Mouse (Mus musculus) CD4-positive, CD25-positive, alpha-beta regulatory T cell, adult 9 weeks (primary cell): ENCODE results near the gene Apold1. TPM values are rescaled to one million over a fixed set of nuclear protein-coding genes. Genes with fewer than 3 reads are reported as not detected.

Experiments used
- polyA plus RNA-seq: library from polyadenylated mRNA; unstranded; fragments of 100-300 nt; shearing (Covaris generic); gene quantifications from one replicate; pipeline ENCODE4 v1.2.1, GENCODE M21; 2017

The Apold1 gene
- 0.15 TPM for polyA plus RNA-seq

GRCm38 (mm10) chr6:134981231-134982062, at the start of gene Apold1:
TSS of gene Apold1 (plus strand) at chr6:134981718.

DNA sequence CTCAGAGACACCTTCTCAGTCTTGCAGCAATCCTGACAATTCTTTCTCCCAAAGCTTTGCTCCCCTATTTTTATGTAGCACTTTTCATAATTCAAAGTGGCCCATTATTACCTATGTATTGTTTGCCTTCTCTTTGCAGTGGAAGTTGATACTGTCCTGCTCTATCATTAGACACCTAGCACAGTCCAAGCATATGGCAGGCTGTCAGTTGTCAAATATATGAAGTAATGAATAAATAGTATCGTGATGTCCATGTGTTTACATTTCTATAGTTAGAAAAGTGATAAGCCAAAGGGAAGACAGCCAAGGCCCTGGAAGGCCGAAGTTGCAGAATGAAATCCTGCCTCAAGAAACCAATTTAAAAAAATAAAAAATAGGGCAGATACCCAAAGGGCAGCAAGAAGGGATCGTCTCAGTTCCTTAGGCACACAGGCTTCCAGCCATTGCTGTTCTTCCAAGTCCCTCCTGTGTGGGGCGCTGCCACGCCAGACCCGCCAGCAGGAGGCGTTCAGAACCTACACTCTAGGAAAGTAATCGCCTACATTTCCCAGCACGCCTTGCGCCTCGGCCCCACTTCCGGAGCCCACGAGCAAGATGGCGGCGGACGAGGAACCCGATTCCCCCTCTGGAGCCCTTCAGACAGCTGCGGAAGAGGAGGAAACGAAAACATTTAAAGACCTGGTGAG, 29.7 kb downstream of the Apold1 start, which contains the start of gene Ddx47:
Gene Ddx47, plus strand, starts transcription at position 565 of the 686 bp plus-strand sequence.

Other genes with a start within 250 kb of the Apold1 start
- gene Dusp16, start 189.1 kb upstream of the Apold1 start, polyA plus RNA-seq: 1.6 TPM
- gene Crebl2, start 151.6 kb upstream of the Apold1 start, polyA plus RNA-seq: 42.9 TPM
- 12.2 TPM for gene Gpr19, start 83.1 kb upstream of the Apold1 start, polyA plus RNA-seq
- 48.2 TPM for gene Cdkn1b, start 61.3 kb upstream of the Apold1 start, polyA plus RNA-seq
- gene Ddx47, start 29.9 kb downstream of the Apold1 start, polyA plus RNA-seq: 171 TPM
- gene Gprc5a, start 83.9 kb downstream of the Apold1 start, polyA plus RNA-seq: 0.47 TPM
- not detected for gene Gprc5d, start 136.6 kb downstream of the Apold1 start, polyA plus RNA-seq
- 29.4 TPM for gene Fam234b, start 216.3 kb downstream of the Apold1 start, polyA plus RNA-seq
- 0.53 TPM for gene Hebp1, start 216.3 kb downstream of the Apold1 start, polyA plus RNA-seq